Mouse (Mus musculus) T-helper 17 cell (primary cell): ENCODE results near the gene Csnk2b.

Experiments used
- in situ Hi-C, 2 experiments: fragments of 300-600 bp; cut with MboI, MseI; formaldehyde crosslinking; loops; 1 replicate in 1 of 2; 2 replicates in 1 of 2; pipeline ENCODE4 v1.15.1; 2025; ENCODE audit warnings: high pct_unique_total_duplicates in 2 of 2

Gene Csnk2b

DNA sequence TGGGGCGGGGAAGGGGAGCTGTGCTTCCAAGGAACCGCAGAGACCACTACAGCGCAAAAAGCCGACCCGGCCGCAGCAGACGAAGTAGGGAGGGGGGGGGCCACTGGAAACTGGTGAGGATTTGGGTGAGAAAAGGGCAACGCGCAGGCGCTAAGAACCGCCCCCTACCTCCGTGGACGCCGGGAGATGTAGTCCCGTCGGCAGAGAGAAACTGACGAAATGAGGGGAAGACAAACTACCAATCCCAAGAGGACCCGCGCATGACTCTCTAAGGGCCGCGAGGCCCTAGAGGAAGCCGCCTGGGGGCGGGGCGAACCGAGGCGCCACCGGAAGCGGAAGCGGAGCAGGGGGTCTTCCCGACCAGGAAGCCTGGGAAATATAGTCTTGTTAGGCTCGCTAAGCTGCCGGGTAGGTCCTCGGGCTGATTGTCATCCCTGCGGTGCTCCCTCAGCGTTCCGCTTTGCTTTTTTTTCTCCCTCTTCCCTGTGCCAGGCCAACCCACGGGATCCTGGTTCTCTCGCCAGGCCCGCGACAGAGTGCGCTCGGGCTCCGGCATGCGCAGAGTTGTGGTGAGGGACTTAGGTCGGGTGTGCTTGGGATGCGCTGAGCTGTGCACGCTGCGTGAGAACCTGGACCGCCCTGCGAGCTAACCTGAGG lies 582 bp downstream of the Csnk2b start, which contains the start of gene Gpank1:
Gene Gpank1 (plus strand): TSS at position 313 of the 657 bp plus-strand sequence.
- in situ Hi-C loops: no loop called here

DNA sequence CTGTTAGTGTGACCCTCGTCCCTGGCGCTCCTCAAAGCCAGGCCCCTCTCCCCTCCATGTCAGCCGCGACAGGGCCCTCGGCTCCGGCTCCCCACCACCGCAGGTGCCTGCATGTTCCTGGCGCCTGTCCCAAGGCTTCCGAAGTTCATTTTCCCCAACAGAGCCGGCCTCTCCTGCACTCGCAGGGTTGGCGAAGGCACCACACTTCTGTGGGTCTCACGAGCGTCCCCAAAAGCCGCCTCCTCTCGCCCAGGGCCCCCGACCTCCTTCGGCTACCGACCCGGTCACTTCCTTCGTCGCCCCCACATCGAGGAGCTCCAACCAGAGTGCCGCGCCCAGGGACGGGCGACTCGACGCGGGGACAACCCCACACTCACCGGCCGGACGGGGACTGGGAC lies 1.1 kb downstream of the Csnk2b start:
- in situ Hi-C loops: no loop called here

GRCm38 (mm10) chr17:35115046-35116019 lies 6.5 kb downstream of the Csnk2b start, which contains the start of gene Ly6g5b:
Ly6g5b (minus strand) TSS chr17:35115428.
- in situ Hi-C loops: no loop called here

DNA sequence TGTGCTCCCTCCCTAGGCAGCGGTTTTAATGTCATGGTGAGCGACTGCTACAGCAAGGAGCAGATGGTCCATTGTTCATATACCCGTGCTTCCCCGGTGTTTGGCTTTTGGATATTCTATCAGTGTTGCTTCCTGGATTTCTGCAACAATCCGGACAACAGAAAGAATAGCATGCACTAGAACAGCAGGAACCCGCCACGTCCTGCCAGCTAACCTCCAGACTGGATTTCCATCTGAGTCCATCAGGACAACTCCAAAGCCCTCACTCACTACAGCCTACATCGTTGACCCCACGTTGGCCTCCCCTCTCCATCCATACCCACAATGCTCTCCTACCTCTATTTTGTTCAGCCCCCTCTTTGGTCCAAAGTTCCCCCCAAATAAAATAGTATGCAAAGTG lies 10.1 kb downstream of the Csnk2b start:
- in situ Hi-C loops: no loop called here

DNA sequence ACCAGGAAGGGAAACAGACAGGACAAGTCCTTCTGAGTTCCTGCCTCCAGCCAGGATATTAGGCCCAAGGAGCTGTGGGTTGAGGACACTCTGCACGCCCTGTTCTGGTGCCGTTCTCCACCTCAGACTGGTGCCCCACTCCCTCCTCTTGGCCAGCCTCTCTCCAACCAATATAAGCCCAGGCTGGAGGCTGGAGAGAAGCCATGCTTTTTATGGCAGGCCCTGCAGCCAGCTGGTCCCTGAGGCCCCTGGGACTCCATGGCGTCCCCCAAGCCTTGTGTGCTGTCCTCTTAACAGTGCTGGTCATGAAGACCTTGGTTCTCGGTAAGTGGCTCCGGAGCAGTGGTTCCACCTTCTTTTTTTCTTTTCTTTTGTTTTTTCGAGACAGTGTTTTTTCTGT lies 13.8 kb downstream of the Csnk2b start, which contains the start of gene Ly6g5c:
Gene Ly6g5c (plus strand): TSS at position 183 of the 400 bp plus-strand sequence.
- in situ Hi-C loops: no loop called here

DNA sequence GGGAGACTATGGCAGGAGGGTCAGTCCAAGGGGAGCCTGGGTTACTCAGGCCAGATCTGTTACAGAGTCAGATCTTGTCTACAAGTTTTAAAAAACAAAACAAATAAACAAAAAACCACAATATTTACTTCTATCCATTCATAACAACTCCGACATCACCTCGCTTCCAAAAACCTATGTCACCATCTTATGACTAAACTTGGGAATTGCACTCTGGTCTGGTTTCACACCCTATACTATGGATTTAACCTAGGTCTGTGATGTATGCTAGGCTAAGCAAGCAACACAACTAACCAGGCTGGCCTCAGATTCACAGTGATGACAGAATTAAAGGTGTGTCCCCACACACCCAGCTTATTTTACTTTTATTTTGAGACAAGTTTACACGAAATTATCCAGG lies 15.3 kb downstream of the Csnk2b start:
- in situ Hi-C loops: no loop called here

DNA sequence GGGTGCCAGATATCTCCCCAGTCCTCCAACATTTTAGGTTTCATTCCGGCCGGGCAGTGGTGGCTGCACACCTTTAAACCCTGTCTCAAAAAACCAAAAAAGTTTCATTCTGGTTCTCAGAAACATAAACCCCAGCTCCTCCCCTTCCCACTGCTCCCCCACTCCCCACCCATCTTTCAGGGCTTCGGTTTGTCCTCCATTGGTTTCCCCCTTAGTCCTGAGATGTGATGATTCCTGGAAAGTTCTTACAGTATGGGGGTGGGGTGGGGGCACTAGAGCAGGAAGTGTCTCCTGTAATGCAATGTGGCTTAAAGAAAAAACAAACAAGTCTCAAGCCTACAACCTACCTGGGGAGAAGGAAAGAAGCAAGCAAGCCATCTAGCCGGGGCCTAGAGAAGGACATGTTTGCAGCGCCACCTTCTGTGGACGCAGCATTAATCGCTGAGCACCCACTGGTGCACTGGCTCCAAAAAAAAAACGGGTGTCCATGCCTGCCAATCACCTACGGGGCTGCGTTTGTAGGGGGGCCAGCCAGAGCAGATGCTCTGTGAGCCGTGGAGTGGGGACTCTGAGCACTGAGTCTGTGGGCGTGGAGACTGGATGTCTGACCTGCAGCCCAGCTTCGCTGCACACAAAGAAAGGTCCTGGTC lies 16.0 kb downstream of the Csnk2b start:
- in situ Hi-C loops: no loop called here

DNA sequence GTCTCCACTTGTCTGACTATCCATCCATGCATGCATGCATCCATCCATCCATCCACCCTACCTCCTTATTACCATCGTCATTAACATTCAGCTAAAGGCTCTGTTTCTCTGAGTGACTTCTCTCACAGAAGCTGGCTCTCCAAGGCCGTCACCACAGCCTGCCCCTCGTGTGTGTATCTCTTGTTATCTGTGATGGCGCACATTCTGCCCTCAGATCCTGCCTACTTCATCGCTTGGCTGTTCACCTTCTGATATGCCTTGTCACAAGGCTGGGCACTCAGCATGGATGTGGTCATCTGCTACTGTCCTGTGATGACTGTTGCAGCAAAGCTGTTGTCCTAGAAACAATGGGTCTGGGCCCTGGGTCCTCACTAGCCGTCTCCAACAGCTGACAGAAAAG lies 17.1 kb downstream of the Csnk2b start:
- in situ Hi-C loops: no loop called here

- in situ Hi-C loops: no loop called here
These were observed 17.8 kb downstream of the Csnk2b start for GRCm38 (mm10) chr17:35104079-35104478.

DNA sequence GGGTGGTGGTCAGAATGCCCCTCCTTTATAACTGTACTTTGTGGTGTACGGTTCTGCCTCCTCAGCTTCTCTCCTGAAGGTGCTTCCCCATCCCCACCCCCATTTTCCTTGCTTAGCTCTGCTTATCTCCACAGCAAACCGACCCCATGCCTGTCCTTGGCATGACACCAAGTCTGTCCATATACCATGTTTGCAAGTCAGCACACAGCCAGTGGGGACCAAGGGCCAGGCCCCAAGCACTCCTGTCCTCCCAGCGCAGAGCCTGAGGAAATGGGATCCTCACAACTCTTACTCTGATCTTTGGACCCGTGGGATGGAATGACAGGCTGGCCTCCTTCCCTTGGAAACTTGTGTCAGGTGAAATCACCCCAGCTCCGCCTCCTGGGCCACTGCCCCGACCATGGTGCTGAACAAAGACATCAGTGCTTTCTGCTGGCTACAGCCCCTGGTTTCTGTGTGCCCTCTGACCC lies 18.6 kb downstream of the Csnk2b start:
- in situ Hi-C loops: no loop called here

GRCm38 (mm10) chr17:35102299-35102698 lies 19.6 kb downstream of the Csnk2b start:
- in situ Hi-C loops: no loop called here

DNA sequence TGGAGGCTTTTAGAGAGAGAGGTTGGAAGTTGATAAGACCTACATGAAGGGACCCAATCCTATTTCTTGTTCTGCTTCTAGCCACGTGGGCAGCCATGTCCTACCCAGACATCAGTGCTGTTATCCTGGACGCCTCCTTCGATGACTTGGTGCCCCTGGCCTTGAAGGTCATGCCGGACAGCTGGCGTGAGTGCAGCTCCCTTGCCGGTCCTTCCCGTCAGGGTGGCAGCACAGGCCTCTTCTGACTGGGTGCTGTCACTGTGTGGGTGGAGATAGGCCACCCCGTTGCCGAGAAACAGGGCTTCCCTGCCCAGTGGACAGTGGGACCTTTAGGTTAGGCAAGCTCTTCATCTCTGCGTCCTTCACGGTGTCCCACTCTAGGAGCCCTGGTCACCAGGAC lies 20.7 kb downstream of the Csnk2b start:
- in situ Hi-C loops: no loop called here

GRCm38 (mm10) chr17:35100196-35100765 lies 21.6 kb downstream of the Csnk2b start:
- in situ Hi-C loops: no loop called here

GRCm38 (mm10) chr17:35097164-35097655 lies 24.6 kb downstream of the Csnk2b start:
- in situ Hi-C loops: no loop called here

- in situ Hi-C loops: no loop called here
These were observed 25.3 kb downstream of the Csnk2b start for GRCm38 (mm10) chr17:35096597-35096996.

GRCm38 (mm10) chr17:35094475-35095365 lies 27.1 kb downstream of the Csnk2b start:
- in situ Hi-C loops: no loop called here

DNA sequence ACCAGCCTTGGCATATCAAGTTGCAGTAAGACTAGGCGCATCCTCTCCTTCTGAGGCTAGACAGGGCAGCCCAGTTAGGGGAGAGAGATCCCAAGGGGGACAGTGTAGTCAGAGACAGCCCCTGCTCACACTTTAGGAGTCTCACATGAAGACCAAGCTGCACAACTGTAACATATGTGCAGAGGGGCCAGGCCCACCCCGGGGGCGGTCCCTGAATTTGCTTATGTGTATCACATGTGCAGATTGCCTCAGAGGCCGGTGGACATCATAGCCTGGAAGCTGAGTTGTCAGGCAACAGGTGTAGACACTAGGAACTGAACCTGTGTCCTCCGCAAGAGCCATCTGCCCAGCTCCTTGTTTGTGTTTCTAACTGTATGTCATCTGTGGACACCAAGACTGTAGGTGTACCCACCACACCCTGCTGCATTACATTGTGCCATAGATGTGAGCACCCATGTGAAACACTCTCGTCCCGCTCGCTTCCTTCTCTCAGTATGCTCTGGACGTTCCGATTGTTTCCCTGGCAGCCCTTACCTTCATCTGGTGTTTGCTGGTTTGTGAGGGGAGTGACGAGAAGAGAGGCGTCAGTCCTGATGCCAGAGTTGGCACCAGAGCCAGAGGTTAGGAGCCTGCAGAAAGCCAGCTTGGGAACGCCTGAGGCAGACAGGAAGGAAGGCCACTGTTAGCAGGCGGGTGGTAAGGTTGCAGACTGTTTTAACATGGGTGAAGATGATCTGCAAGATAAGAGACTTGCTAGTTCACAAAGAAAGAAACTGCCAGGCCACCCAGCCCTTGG lies 29.3 kb downstream of the Csnk2b start:
- in situ Hi-C loops: no loop called here

- in situ Hi-C loops: no loop called here
These were observed 31.5 kb downstream of the Csnk2b start for GRCm38 (mm10) chr17:35090166-35090932.
